Mouse (Mus musculus): Measurements from ENCODE around the gene Slc44a1. TPM values are rescaled to one million over a fixed set of nuclear protein-coding genes. Genes with fewer than 3 reads are reported as not detected.

Slc44a1 gene
- polyA plus RNA-seq (2017; shearing (Covaris generic)), result 1.7 TPM

DNA sequence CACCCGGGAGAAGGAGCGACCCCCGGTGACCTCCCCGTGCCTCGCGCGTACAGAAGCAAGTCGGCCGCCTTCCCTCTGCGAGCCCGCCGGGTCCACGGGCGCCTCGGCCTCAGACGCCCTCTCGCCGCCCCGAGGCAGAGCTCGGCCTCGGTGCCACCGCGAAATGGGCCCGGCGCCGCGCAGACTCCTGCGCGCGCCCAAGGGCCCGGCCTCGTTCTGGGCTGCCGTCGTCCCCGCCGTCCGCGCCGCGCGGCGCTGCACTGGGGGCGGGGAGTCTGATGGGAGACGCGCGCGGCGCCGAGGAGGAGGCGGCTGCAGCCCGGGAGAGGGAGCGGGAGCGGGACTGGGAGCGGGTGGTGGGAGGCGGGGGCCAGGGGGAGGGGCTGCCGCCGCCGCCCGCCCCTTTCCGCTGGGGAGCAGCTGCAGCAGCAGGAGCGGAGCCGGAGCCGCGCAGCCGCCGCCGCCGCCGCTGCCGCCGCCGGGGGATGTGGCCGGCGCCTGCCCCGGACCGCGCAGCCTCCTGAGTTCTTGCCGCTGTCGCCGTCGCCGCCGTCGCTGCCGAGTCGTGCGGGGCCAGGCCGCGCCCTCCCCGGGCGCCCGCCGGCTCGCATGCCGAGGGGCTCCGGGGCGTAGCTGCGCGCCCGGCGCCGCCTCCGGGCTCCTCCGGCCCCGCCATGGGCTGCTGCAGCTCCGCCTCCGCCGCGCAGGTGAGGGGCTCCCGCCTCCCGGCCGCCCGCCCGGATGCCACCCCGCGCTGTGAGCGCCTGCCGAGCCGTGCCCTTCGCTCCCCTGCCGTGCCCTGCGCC, at the start of gene Slc44a1:
TSS of gene Slc44a1 (plus strand) at position 404 of the 806 bp plus-strand sequence.

DNA sequence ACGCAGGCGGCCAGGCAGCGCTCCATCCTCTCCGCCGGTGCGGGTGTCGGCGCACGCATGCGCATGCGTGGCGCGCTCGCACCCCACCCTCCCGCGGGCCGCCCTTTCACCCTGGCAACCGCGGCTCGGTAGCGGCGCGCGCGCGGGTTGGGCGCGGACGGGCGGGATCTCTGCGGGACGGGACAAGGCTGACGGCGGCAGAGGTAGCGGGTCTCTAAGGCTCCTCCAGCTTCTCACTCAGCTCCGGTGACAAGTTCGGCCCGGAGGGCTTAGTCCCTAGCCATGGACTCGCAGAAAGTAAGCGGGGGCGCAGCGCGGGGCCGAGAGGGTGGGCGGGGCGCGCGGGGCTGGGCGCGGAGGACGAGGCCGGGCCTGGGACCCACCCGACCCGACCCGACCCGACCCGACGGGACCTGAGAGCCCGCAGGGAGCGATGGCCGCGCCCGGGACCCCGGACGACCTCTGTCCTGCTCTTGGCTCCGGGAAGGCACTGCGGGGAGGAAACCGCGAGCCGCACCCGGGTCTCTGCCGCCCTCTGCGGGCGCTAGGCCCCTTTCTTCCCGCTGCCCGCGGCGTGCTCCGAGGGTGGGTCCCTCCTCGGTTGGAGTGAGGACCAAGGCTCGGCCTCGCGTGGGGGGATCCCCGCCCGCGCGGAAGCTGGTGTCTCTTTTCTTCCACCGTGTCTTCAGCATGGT, 191.2 kb downstream of the Slc44a1 start, which contains the start of gene Fsd1l:
TSS of gene Fsd1l (plus strand) at position 156 of the 695 bp plus-strand sequence.

Other genes starting within 250 kb of the Slc44a1 start
- 8.6 TPM for gene Fsd1l, start 191.1 kb downstream of the Slc44a1 start, polyA plus RNA-seq (2017; shearing (Covaris generic))

All from CD4-positive, CD25-positive, alpha-beta regulatory T cell, adult 9 weeks (primary cell).